In genomic region chr2:162972752-162973151, GRCm38 (mm10) we compare ENCODE assay signal across 24 mouse cellular contexts. TPM values are rescaled to one million over a fixed set of nuclear protein-coding genes. Genes with fewer than 3 reads are reported as not detected.
DNase-seq lines count a peak whose midpoint lies in the region; ATAC-seq and TF ChIP-seq lines count a peak whose summit lies in the region.
"Had no signal": no experiment of that assay in that cellular context is flagged by ENCODE, and none has a peak within 500 bp of the region (broad histone marks: within the 10 kb centered on the region; RNA-seq: fewer than 3 reads in every experiment).

No protein-coding gene starts in this region.

- H3K9ac ChIP-seq in liver, embryonic 13.5 days = no peak overlapping the region
- H3K9ac ChIP-seq: embryonic facial prominence, embryonic 12.5 days; kidney, embryonic 15.5 days; midbrain, embryonic 15.5 days; neural tube, embryonic 15.5 days had no signal

- H3K9me3 ChIP-seq in liver, embryonic 13.5 days (replicated peaks) = no peaks in the 10 kb centered on the region
- H3K9me3 ChIP-seq: embryonic facial prominence, embryonic 12.5 days; heart, embryonic 10.5 days; kidney, embryonic 15.5 days; midbrain, embryonic 15.5 days; neural tube, embryonic 15.5 days had no signal

- H3K4me2 ChIP-seq in liver, embryonic 13.5 days = no peak overlapping the region
- H3K4me2 ChIP-seq: embryonic facial prominence, embryonic 12.5 days; midbrain, embryonic 15.5 days; neural tube, embryonic 15.5 days had no signal

- peaks cover 5% of the 10 kb centered on the region for H3K4me1 ChIP-seq in kidney, adult 2 months (ENCODE audit: control insufficient read depth, insufficient read depth, low read length)
- peaks cover 11% of the 10 kb centered on the region; the same call in 1 of the 2 replicates for H3K4me1 ChIP-seq in liver, embryonic 13.5 days (replicated peaks)

- H3K27ac ChIP-seq in kidney, adult 2 months (ENCODE audit: insufficient read depth, low read depth, low read length) = no peak overlapping the region
- H3K27ac ChIP-seq in liver, embryonic 13.5 days = peak overlapping the region; percentile 66
- H3K27ac ChIP-seq: embryonic facial prominence, embryonic 12.5 days; heart, embryonic 10.5 days; kidney, embryonic 15.5 days; midbrain, embryonic 15.5 days; neural tube, embryonic 15.5 days had no signal

- no peaks in the 10 kb centered on the region for H3K36me3 ChIP-seq in kidney, adult 2 months (ENCODE audit: control insufficient read depth, insufficient read depth, low read length)
- H3K36me3 ChIP-seq in liver, embryonic 13.5 days = no peaks in the 10 kb centered on the region
- H3K36me3 ChIP-seq: embryonic facial prominence, embryonic 12.5 days; heart, embryonic 10.5 days; kidney, embryonic 15.5 days; midbrain, embryonic 15.5 days; neural tube, embryonic 15.5 days had no signal

- H3K4me3 ChIP-seq in kidney, adult 2 months (ENCODE audit: insufficient read depth, low read depth, low read length) = no peak overlapping the region
- no peak overlapping the region for H3K4me3 ChIP-seq in liver, embryonic 13.5 days (replicated peaks)
- H3K4me3 ChIP-seq: embryonic facial prominence, embryonic 12.5 days; erythroblast, embryonic 14.5 days; heart, embryonic 10.5 days; kidney, embryonic 15.5 days; midbrain, embryonic 15.5 days; neural tube, embryonic 15.5 days had no signal

- H3K27me3 ChIP-seq in kidney, adult 2 months (replicated peaks; ENCODE audit: control insufficient read depth, insufficient read depth, low read length) = no peaks in the 10 kb centered on the region
- H3K27me3 ChIP-seq in liver, embryonic 13.5 days = no peaks in the 10 kb centered on the region
- H3K27me3 ChIP-seq: embryonic facial prominence, embryonic 12.5 days; kidney, embryonic 15.5 days; midbrain, embryonic 15.5 days had no signal

- WGBS in kidney, adult 2 months = 35% methylated on average over 7 of the region's 7 CpGs
- WGBS in liver, embryonic 13.5 days (ENCODE audit: insufficient replicate concordance) = 24% methylated on average over 7 of the region's 7 CpGs

- TF ChIP-seq POLR2A in kidney, adult 2 months (IDR thresholded peaks at IDR 0.05; ENCODE audit: low read depth, low read length) = no peak

- DNase-seq in kidney, adult 2 months = peak; percentile 71
- DNase-seq in kidney, postnatal 14 days = no peak
- DNase-seq in embryo, embryonic 11 days = peak; percentile 27
- DNase-seq in liver, embryonic 13.5 days = no peak
- DNase-seq in mesoderm, embryonic 11.5 days (ENCODE audit: low read depth, low spot score) = peak; percentile 47
- DNase-seq in adrenal gland, adult 18-20 months (ENCODE audit: low spot score in 2 of 2) = no peak
- DNase-seq in retina, postnatal 1 day = no peak
- no peak for DNase-seq in heart, postnatal 4 days
- DNase-seq: adrenal gland, adult 2 months; cerebellum, postnatal 14 days; gastrocnemius, postnatal 36 days; right cerebral cortex, postnatal 25 days; thymus, adult 18-20 months had no signal

- peak; percentile 51 for ATAC-seq in liver, embryonic 13.5 days (ENCODE audit: low read depth)
- ATAC-seq: lung, postnatal 0 days; midbrain, embryonic 15.5 days had no signal

- TF ChIP-seq CTCF in kidney, adult 2 months (conservative IDR thresholded peaks at IDR 0.05; ENCODE audit: insufficient read depth, insufficient read length, low read depth, low read length) = no peak

RNA-seq across cellular contexts. Expression of gene Sgk2, which starts 14.4 kb away (rescaled TPM):
- polyA plus RNA-seq in kidney, adult 2 months (2012; rRNA removed) = 98.5 and 101 TPM in 2 replicates
- 2.7 and 4.6 TPM in 2 replicates for polyA plus RNA-seq in liver, embryonic 13.5 days (2015; fragmentation: Nextera tagmentation; extraction: Ambion mirVana)
- total RNA-seq in adrenal gland, adult 18-20 months (2021) = under 1 TPM in 1 of 2 experiments, not detected in 1; 0.63 TPM
- not detected for total RNA-seq in heart, postnatal 4 days (2021)
- total RNA-seq: gastrocnemius, postnatal 36 days had no signal
- polyA plus RNA-seq: erythroblast, embryonic 14.5 days; forebrain, embryonic 14.5 days; heart, postnatal 0 days; hindbrain, embryonic 11.5 days; stomach, embryonic 14.5 days had no signal

RNA-seq across cellular contexts. Expression of gene L3mbtl1, which starts 29.5 kb away (rescaled TPM):
- 0.27 and 0.34 TPM in 2 replicates for polyA plus RNA-seq in kidney, adult 2 months (2012; rRNA removed)
- polyA plus RNA-seq in liver, embryonic 13.5 days (2015; fragmentation: Nextera tagmentation; extraction: Ambion mirVana) = 0.03 and 0.06 TPM in 2 replicates
- under 1 TPM in 1 of 2 experiments, not detected in 1; 0.51 TPM for total RNA-seq in adrenal gland, adult 18-20 months (2021)
- not detected for total RNA-seq in heart, postnatal 4 days (2021)
- total RNA-seq: gastrocnemius, postnatal 36 days had no signal
- polyA plus RNA-seq: erythroblast, embryonic 14.5 days; heart, postnatal 0 days; lung, postnatal 0 days had no signal

RNA-seq across cellular contexts. Expression of gene Srsf6, which starts 41.4 kb away (rescaled TPM):
- polyA plus RNA-seq in kidney, adult 2 months (2012; rRNA removed) = 58.7 and 64.6 TPM in 2 replicates
- 138 and 164 TPM in 2 replicates for polyA plus RNA-seq in liver, embryonic 13.5 days (2015; fragmentation: Nextera tagmentation; extraction: Ambion mirVana)
- total RNA-seq in adrenal gland, adult 18-20 months (2021) = 100 to 1,000 TPM; 172 to 220 TPM
- 100 to 1,000 TPM; 175 to 176 TPM for total RNA-seq in heart, postnatal 4 days (2021)

RNA-seq across cellular contexts. Expression of gene Ift52, which starts 44.4 kb away (rescaled TPM):
- 34.6 and 37.5 TPM in 2 replicates for polyA plus RNA-seq in kidney, adult 2 months (2012; rRNA removed)
- polyA plus RNA-seq in liver, embryonic 13.5 days (2015; fragmentation: Nextera tagmentation; extraction: Ambion mirVana) = 20.6 and 22.9 TPM in 2 replicates
- 10 to 100 TPM; 39.5 to 61.6 TPM for total RNA-seq in adrenal gland, adult 18-20 months (2021)
- 10 to 100 TPM; 27.1 to 29.4 TPM for total RNA-seq in heart, postnatal 4 days (2021)

Comparison
In these comparisons a context has a peak if more than half of its experiments do, and no peak if none do; other contexts are left out.
1. DNase-seq: peak in kidney, adult 2 months (single experiment), embryo, embryonic 11 days (single experiment) and mesoderm, embryonic 11.5 days (single experiment); none in kidney, postnatal 14 days (single experiment), liver, embryonic 13.5 days (single experiment), adrenal gland, adult 18-20 months (0 of 2), retina, postnatal 1 day (single experiment) and heart, postnatal 4 days (single experiment).